Mouse (Mus musculus) limb, embryonic 10.5 days (tissue): ENCODE measurements around the gene Syce2. TPM values are rescaled to one million over a fixed set of nuclear protein-coding genes. Genes with fewer than 3 reads are reported as not detected.
"Not testable (repeated sequence)": the region's sequence is repeated elsewhere in the genome, so short reads cannot be mapped to it uniquely, and the experiment has no call there.

Source experiments
- DNase-seq: peaks from one replicate; pipeline ENCODE4 v3.0.0-alpha.2; 2017; ENCODE audit warnings: low spot score
- H3K27ac ChIP-seq: fragments of 300-500 bp; sonication (generic); 2 replicates; pipeline ENCODE4 v1.5.1; 2016; ENCODE audit warnings: mild to moderate bottlenecking
- H3K27me3 ChIP-seq: fragments of 300-500 bp; sonication (generic); 2 replicates; pipeline ENCODE4 v1.6.1; 2016; ENCODE audit warnings: low read depth, mild to moderate bottlenecking; ENCODE audit not compliant: poor library complexity, severe bottlenecking
- H3K36me3 ChIP-seq: fragments of 300-500 bp; sonication (generic); 2 replicates; pipeline ENCODE4 v1.6.1; 2016; ENCODE audit warnings: mild to moderate bottlenecking, moderate library complexity
- H3K4me1 ChIP-seq: fragments of 300-500 bp; sonication (generic); 2 replicates; pipeline ENCODE4 v1.6.1; 2016
- H3K4me3 ChIP-seq: fragments of 300-500 bp; sonication (generic); 2 replicates; pipeline ENCODE4 v1.5.1; 2016; ENCODE audit warnings: mild to moderate bottlenecking, moderate library complexity
- H3K9me3 ChIP-seq: fragments of 300-500 bp; sonication (generic); replicated peaks from 2 replicates; pipeline ENCODE4 v1.6.1; 2016; ENCODE audit warnings: mild to moderate bottlenecking
- WGBS: fragments of 180-500 bp; shearing (Covaris S2); methylation state at CpG from one replicate; pipeline ENCODE4 v1.1.7; 2016; 5-methylcytosine and 5-hydroxymethylcytosine counted together
- polyA plus RNA-seq: library from polyadenylated mRNA; unstranded; fragments of >200 nt; fragmentation: Nextera tagmentation; extraction: Ambion mirVana; gene quantifications from 2 replicates; pipeline ENCODE4 v1.2.1, GENCODE M21; 2016

The Syce2 gene
- 92.8 and 99.5 TPM in 2 replicates for polyA plus RNA-seq

DNA sequence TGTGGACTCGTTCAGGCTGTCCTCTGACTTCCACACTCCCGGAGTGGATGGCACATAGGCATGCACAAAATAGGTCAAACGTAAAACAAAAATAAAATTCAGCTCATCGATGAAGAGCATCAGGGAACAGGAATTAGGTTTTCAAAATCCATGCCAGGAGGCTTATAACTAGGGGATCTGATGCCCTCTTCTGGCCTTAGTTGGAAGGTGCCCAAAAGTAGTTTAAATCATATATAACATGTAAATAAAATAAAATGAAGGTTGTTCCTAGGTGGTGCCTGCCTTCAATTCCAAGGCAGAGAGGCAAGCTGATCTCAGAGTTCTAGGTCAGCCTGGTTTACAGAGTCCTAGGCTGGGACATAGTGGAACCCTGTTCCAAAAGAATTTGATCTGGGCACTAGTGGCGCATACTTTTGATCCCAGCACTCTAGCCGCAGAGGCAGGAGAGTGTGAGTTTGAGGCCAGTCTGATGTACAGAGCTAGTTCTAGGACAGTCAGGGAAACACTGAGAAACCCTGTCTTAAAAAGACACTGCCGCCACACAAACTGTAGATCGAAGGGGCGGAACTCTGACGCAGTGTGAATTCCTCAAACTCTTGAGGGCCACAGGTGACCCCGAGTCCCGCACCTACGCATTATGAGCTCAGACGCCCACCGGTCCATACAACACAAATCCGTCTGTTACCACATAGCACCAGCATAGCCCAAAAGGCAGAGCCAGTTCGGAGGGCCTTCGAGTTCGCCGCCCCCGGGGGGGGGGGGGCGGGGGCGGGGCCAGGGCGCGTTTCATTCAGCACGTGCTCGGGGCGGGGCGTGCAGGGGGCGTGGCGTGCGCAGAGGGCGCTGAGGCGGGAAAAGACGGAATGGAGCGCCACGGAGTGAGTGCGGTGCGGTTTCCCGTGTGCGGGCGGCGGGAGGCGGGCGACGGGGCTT, at the start of gene Syce2:
TSS of gene Syce2 (plus strand) at position 736 of the 933 bp plus-strand sequence.
- peak within 1 kb of the TSS; percentile 84 for H3K27ac ChIP-seq
- peaks cover 33% of the 10 kb centered on the region for H3K36me3 ChIP-seq
- H3K4me3 ChIP-seq = peak within 1 kb of the TSS; percentile 59
- peaks cover 12% of the 10 kb centered on the region for H3K27me3 ChIP-seq
- H3K9me3 ChIP-seq = no peaks in the 10 kb centered on the region
- 14% methylated on average over 44 of the region's 46 CpGs for WGBS
- DNase-seq = peak; percentile 86
- H3K4me1 ChIP-seq = peaks cover 16% of the 10 kb centered on the region

DNA sequence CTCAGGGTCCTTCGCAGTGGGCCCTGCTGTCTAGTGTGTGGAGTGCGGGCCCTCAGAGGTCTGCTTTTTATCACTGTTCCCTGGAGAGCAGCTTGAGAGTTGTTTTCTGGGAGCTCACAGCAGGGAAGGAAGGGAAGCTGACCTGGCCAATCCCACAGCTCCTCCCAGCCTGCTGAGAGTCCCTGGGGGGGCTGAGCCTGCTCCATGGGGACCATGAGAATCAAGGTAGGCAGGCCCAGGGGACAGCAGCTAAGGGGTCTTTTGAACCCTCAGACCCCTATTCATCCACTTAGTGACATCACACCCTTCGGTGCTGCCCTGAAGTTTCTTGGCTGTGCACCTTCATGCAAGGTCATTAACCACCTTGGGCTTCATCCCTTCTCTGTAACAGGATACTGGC, 49.2 kb upstream of the Syce2 start, which contains the start of gene Dand5:
TSS of gene Dand5 (minus strand) at position 101 of the 400 bp plus-strand sequence.
- no peak for DNase-seq
- peak within 1 kb of the TSS; percentile 3; the same call in 1 of the 2 replicates for H3K27ac ChIP-seq
- H3K9me3 ChIP-seq = no peaks in the 10 kb centered on the region
- no peaks in the 10 kb centered on the region for H3K36me3 ChIP-seq
- H3K27me3 ChIP-seq = peaks cover 13% of the 10 kb centered on the region
- 17% methylated on average over 3 of the region's 3 CpGs for WGBS
- H3K4me3 ChIP-seq = peak within 1 kb of the TSS; percentile 36
- H3K4me1 ChIP-seq = peaks cover 23% of the 10 kb centered on the region

DNA sequence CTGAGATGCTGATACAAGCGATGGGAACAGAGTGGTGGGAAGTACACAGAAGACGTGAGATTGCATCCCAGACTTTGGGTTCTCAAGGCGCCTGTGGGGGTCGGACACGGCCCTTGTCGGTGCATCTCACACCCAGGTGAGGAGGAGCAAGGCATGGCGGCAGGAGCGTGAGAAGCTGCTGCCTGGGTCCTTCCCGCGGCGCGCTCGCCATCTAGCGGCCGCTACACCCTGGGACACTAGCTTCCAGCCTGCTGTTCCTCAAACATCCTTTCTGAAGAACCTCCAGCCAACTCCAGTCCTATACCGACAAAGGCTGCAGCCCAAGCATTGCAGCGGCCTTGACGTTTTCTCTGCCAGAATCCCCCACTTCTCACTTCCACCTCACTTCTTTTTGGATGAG, 48.3 kb upstream of the Syce2 start:
- 1% methylated on average over 18 of the region's 18 CpGs for WGBS
- H3K4me1 ChIP-seq = peaks cover 23% of the 10 kb centered on the region
- H3K27me3 ChIP-seq = peaks cover 13% of the 10 kb centered on the region
- DNase-seq = peak; percentile 87
- no peaks in the 10 kb centered on the region for H3K36me3 ChIP-seq
- H3K4me3 ChIP-seq = peak overlapping the region; percentile 36
- H3K9me3 ChIP-seq = no peaks in the 10 kb centered on the region
- 0 out of 2 replicates have a peak overlapping the region, but pooled peaks have one; percentile 3 for H3K27ac ChIP-seq

DNA sequence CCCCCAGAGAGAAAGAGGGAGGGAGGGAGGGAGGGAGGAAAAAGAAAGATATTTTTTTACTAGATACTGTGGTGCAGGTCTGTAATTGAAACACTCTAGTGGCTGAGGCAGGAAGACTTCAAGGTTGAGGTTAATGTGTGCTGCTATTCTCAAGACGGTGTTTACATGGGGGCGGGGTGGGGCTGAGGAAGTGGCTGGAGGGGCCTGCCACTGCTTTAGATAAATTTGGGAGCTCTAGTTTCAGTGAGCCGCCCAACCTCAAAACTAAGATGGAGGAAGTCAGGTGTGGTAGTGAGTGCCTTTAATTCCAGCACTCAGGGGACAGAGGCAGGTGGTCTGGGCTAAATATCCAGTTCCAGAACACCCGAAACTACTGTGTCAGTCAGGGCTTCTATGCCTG, 46.3 kb upstream of the Syce2 start:
- Histone ChIP-seq H3K4me1 (peaks cover 23% of the 10 kb centered on the region), H3K4me3 (no peak overlapping the region), H3K9me3 (no peaks in the 10 kb centered on the region), H3K36me3 (no peaks in the 10 kb centered on the region), H3K27me3 (peaks cover 13% of the 10 kb centered on the region), H3K27ac (no peak overlapping the region)
- DNase-seq = no peak
- 73% methylated on average over 4 of the region's 4 CpGs for WGBS

DNA sequence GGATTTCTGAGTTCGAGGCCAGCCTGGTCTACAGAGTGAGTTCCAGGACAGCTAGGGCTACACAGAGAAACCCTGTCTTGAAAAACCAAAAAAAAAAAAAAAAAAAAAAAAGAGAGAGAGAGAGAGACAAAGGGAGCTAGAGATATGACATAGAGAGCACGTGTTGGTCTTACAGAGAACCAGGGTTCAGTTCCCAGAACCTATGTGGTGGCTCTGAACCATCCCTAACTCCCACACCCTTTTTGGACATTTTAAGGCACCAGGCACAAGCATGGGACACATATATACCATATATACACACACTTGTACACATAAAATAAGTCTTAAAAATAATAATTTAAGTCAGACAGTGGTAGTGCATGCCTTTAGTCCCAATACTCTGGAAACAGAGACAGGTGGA, 45.4 kb upstream of the Syce2 start:
- H3K4me3 ChIP-seq, H3K36me3 ChIP-seq, H3K27ac ChIP-seq, H3K9me3 ChIP-seq, DNase-seq: not testable (repeated sequence)
- Histone ChIP-seq H3K4me1 (peaks cover 23% of the 10 kb centered on the region), H3K27me3 (peaks cover 13% of the 10 kb centered on the region)
- WGBS = 89% methylated on average over 2 of the region's 2 CpGs

DNA sequence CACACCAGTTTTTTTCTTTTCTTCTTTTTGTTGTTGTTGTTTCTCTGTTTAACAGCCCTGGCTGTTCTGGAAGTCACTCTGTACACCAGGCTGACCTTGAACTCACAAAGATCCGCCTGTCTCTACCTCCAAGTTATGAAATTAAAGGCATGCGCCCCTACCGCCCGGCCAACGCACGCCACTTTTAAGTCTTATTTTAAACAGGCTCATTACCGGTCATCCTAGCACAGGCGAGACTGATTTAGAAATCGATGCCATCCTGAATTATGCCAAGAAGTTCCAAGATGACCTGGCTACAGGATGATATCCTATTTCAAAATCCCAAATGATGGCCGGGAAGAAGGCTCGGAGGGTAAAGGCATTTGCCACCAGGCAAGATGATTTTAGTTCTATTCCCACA, 40.4 kb upstream of the Syce2 start, which contains the start of gene Gadd45gip1:
TSS of gene Gadd45gip1 (plus strand) at position 33 of the 400 bp plus-strand sequence.
- H3K4me3 ChIP-seq = peak within 1 kb of the TSS; percentile 78
- no peaks in the 10 kb centered on the region for H3K9me3 ChIP-seq
- 80% methylated on average over 11 of the region's 11 CpGs for WGBS
- H3K27me3 ChIP-seq = no peaks in the 10 kb centered on the region
- peaks cover 22% of the 10 kb centered on the region for H3K4me1 ChIP-seq
- peak within 1 kb of the TSS; percentile 97 for H3K27ac ChIP-seq
- DNase-seq = no peak
- peaks cover 32% of the 10 kb centered on the region for H3K36me3 ChIP-seq

DNA sequence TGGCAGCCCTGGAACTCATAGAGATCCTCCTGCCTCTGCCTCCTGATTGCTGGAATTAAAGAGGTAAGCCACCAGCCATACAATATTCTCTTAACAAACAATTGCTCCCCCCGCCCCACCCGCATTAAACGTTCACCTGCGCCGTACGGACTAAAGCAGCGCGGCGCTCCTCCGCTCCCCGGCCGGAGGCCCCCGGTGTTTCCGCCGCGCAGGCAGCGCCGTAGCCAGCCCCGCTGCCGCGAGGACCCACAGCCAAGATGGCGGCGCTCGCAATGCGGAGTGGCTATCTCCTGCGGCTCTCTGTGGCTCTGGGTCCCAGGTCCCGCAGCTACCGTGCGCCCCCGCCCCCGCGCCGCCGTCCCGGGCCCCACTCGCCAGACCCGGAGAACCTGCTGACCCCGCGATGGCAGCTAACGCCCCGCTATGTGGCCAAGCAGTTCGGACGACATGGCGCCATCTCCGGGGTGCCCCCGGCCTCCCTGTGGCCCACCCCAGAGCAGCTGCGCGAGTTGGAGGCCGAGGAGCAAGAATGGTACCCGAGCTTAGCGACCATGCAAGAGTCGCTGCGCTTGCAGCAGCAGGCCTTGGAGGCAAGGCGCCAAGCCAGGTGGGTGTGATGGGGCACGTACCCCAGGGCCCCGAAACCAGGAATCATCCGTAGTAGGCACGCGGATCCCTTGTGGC, 39.7 kb upstream of the Syce2 start:
- no peaks in the 10 kb centered on the region for H3K9me3 ChIP-seq
- peaks cover 38% of the 10 kb centered on the region for H3K36me3 ChIP-seq
- 1% methylated on average over 59 of the region's 59 CpGs for WGBS
- H3K27me3 ChIP-seq = no peaks in the 10 kb centered on the region
- peaks cover 29% of the 10 kb centered on the region for H3K4me1 ChIP-seq
- peak overlapping the region; percentile 97 for H3K27ac ChIP-seq
- peak; percentile 89 for DNase-seq
- H3K4me3 ChIP-seq = peak overlapping the region; percentile 78

DNA sequence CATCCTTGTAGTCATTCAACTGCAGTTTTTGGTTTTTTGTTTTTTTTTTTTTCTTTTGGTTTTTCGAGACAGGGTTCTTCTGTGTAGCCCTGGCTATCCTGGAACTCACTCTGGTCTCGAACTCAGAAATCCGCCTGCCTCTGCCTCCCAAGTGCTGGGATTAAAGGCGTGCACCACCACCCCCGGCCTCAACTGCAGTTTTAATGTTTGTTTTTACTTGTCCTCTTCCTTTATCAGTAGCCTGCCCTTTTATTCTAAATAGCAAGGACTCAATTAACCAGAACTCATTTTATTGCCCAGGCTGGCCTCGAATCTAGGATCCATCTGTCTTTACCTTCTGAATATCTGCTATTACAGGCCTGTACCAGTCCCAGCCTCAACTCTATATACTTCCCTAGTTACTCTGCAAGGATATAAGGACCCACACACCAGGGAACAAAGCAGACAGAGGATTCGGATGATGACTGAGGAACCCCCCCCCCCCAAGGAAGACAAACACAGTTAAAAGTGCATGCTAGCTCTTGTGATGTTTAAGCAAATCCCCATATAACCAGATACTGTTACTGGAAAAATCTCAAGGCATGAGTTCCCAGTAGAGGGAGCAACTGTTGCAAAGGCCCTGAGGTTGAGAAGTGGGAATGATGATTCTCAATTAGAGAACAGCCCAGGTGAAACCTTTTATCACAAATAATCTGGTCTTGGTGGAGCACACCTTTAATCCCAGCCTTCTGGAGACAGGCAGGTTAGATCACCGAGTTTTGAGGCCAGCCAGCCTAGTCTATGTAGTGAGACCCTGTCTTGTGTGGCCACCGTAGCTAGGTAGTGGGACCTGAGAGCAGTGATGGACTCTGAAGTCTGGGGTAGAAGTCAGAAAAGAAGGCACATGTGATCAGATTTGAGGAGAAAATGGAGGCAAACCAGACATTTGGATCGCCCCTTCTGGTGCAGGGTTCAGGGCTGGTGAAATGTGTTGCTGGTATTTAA, 38.9 kb upstream of the Syce2 start:
- H3K4me1 ChIP-seq = peaks cover 38% of the 10 kb centered on the region
- peak overlapping the region; percentile 97 for H3K27ac ChIP-seq
- peak overlapping the region; percentile 78 for H3K4me3 ChIP-seq
- 69% methylated on average over 10 of the region's 10 CpGs for WGBS
- H3K9me3 ChIP-seq = no peaks in the 10 kb centered on the region
- peaks cover 47% of the 10 kb centered on the region for H3K36me3 ChIP-seq
- DNase-seq = no peak
- H3K27me3 ChIP-seq = no peaks in the 10 kb centered on the region

DNA sequence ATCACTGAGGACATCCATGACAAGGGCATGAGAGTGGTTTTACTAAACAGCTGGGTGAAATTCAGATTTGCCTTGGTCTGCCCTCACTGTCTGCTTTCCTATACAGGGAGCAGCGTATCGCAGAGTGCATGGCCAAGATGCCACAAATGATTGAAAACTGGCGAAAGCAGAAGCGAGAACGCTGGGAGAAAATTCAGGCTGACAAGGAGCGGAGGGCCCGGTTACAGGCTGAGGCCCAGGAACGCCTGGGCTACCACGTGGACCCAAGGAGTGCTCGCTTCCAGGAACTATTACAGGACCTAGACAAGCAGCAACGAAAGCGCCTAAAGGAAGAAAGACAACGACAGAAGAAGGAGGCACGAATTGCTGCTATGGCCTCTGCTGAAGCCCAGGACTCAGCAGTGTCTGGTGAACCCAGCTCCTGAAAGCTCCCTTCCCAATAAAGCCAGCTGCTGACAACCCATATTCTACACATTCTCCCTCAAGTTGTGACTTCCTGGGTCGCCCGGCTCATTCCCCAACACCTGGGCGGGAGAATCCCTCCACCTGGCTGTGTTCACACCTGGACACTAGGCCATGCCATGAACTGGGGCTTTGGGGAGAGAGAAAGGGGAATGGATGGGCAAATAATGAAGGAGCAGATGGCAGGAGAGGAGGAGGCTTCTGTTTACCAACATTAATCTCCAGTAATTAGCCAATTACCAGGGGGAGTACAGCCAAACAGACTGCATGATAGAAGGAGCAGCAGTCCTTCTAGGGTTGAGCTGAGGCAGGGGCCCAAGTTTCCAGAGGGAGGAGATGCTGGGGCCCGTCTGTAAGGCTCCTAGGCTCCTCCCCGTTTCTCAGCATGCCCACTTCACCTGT, 37.7 kb upstream of the Syce2 start:
- WGBS = 89% methylated on average over 19 of the region's 19 CpGs
- Histone ChIP-seq H3K4me3 (no peak overlapping the region), H3K4me1 (peaks cover 43% of the 10 kb centered on the region), H3K9me3 (no peaks in the 10 kb centered on the region), H3K27me3 (no peaks in the 10 kb centered on the region), H3K27ac (no peak overlapping the region), H3K36me3 (peaks cover 59% of the 10 kb centered on the region)
- DNase-seq = no peak

DNA sequence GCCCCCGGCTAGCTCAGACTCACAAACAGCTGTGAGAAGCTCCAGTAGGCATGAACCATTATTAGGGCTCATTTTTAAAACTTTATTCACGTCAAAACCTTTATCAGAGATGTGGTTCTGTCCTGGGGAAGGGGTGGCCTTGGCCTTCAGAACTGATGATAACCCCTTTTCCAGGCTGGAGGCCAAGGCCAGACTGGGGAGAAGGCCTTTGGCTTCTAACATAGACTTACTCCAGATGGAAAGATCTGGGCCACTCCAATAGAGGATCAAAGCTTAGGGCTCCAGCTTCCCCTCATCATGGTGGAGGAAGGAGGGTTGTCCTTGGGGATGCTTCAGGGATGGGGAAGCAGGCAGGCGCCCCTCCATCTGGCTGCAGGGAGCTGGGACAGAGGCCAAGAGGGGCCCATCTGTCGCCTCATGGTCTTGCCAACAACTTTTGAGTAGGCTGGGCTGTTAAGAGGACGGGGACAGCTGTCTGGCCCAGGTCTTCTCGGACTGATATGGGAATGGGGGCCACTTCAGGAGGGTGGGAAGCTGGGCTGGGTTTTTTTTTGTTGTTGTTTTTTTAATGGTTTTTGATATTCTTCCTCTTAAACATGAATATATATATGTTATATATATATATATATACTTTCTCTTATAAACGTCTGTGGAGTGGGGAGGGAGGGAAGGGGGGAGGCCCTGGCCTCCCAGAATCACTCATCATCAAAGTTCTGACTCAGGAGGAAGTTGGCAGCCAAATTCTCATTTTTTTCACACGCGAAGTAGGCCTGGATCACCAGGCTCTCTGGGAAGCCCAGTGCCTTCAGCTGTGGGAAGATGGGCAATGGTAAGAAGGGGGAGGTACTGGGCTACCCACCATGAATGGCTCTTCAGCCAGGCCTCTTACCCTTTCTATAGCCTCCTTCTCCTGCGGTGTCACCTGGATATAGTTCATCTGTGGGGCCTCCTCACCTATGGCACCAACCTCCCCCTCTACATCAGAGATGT, 36.8 kb upstream of the Syce2 start:
- Histone ChIP-seq H3K27me3 (no peaks in the 10 kb centered on the region), H3K4me3 (no peak overlapping the region), H3K4me1 (peaks cover 49% of the 10 kb centered on the region), H3K36me3 (peaks cover 61% of the 10 kb centered on the region), H3K9me3 (no peaks in the 10 kb centered on the region), H3K27ac (no peak overlapping the region)
- no peak for DNase-seq
- 89% methylated on average over 10 of the region's 10 CpGs for WGBS
